Mouse (Mus musculus) G1E (cell line): ENCODE data around the gene Pik3c2a. TPM values are rescaled to one million over a fixed set of nuclear protein-coding genes. Genes with fewer than 3 reads are reported as not detected.

Source experiments
- ATAC-seq: 2 replicates; pipeline ENCODE4 v1.8.0; 2016; ENCODE audit warnings: mild to moderate bottlenecking; ENCODE audit not compliant: insufficient number of reproducible peaks, poor library complexity, low FRiP score, severe bottlenecking; ENCODE audit errors: extremely low read depth
- DNase-seq: peaks from one replicate; pipeline ENCODE4 v3.0.0; 2012; ENCODE audit warnings: low spot score
- H3K27me3 ChIP-seq: 2 replicates; pipeline ENCODE4 v1.6.1; 2012; ENCODE audit warnings: mild to moderate bottlenecking, low read length, inconsistent platforms; ENCODE audit not compliant: insufficient read depth
- H3K36me3 ChIP-seq: replicated peaks from 2 replicates; pipeline ENCODE3; 2012; ENCODE audit warnings: mild to moderate bottlenecking, inconsistent platforms
- H3K4me1 ChIP-seq: 2 replicates; pipeline ENCODE4 v1.6.1; 2012; ENCODE audit warnings: low read depth, low read length, inconsistent platforms, mixed read lengths; ENCODE audit not compliant: insufficient read depth
- H3K4me3 ChIP-seq: 2 replicates; pipeline ENCODE4 v1.5.1; 2012; ENCODE audit warnings: low read depth, mild to moderate bottlenecking, inconsistent platforms, low read length, moderate library complexity, mixed read lengths
- H3K9me3 ChIP-seq: replicated peaks from 2 replicates; pipeline ENCODE4 v1.6.1; 2012; ENCODE audit warnings: inconsistent platforms
- CTCF ChIP-seq: IDR thresholded peaks from 2 replicates; pipeline ENCODE4 v1.5.1; 2012; ENCODE audit warnings: low read depth, low read length, inconsistent platforms, mixed read lengths
- GATA1 ChIP-seq: IDR thresholded peaks from 2 replicates; pipeline ENCODE4 v1.6.1; 2012; ENCODE audit warnings: borderline replicate concordance, low read length, inconsistent platforms, mixed read lengths
- GATA2 ChIP-seq: IDR thresholded peaks from 2 replicates; pipeline ENCODE4 v1.6.1; 2012; ENCODE audit warnings: low read depth, low read length, inconsistent platforms, borderline replicate concordance
- POLR2AphosphoS5 ChIP-seq: IDR thresholded peaks from 2 replicates; pipeline ENCODE4 v1.6.1; 2012; ENCODE audit warnings: low read depth, low read length, inconsistent platforms; ENCODE audit not compliant: insufficient replicate concordance
- TAL1 ChIP-seq: conservative IDR thresholded peaks from 2 replicates; pipeline ENCODE4 v1.6.1; 2012; ENCODE audit warnings: low read depth, low read length, inconsistent platforms, mixed read lengths
- polyA plus RNA-seq: library from polyadenylated mRNA; stranded (reverse); fragments of >175 nt; gene quantifications from 2 replicates; pipeline ENCODE4 v1.2.3, GENCODE M21; 2012
- total RNA-seq, 2 experiments: library from RNA; stranded (forward) in 1 of 2; stranded (reverse) in 1 of 2; fragments of 200-1000 nt in 1 of 2; fragments of >200 nt in 1 of 2; fragmentation: Nextera tagmentation in 1 of 2; gene quantifications; 2 replicates each; pipeline ENCODE4 v1.2.3; 2014 to 2017

Gene Pik3c2a
- total and polyA plus RNA-seq, 3 experiments, result 0.69 to 45.9 (median 19.6) TPM

GRCm38 (mm10) chr7:116444326-116444809 is 1.1 kb upstream of the Pik3c2a start:
- no peak overlapping the region for H3K4me3 ChIP-seq
- TF ChIP-seq TAL1, result no peak
- ATAC-seq, result no peak
- H3K36me3 ChIP-seq, result peaks cover 2% of the 10 kb centered on the region
- DNase-seq, result no peak
- H3K9me3 ChIP-seq, result no peaks in the 10 kb centered on the region
- peaks cover 12% of the 10 kb centered on the region for H3K27me3 ChIP-seq
- H3K4me1 ChIP-seq, result peaks cover 21% of the 10 kb centered on the region

- H3K27me3 ChIP-seq, result peaks cover 12% of the 10 kb centered on the region
- H3K9me3 ChIP-seq, result no peaks in the 10 kb centered on the region
- peak overlapping the region; percentile 87 for H3K4me3 ChIP-seq
- H3K36me3 ChIP-seq, result peaks cover 2% of the 10 kb centered on the region
- DNase-seq (no peak), ATAC-seq (no peak)
- peaks cover 21% of the 10 kb centered on the region for H3K4me1 ChIP-seq
- no peak for TF ChIP-seq CTCF
- no peak for TF ChIP-seq POLR2AphosphoS5
- no peak for TF ChIP-seq TAL1
- TF ChIP-seq GATA2, result no peak
- no peak for TF ChIP-seq GATA1
Measured at GRCm38 (mm10) chr7:116443697-116444325, 562 bp upstream of the Pik3c2a start.

GRCm38 (mm10) chr7:116442226-116442625 is 1.0 kb downstream of the Pik3c2a start:
- no peak for ATAC-seq
- no peak for DNase-seq
- peaks cover 8% of the 10 kb centered on the region for H3K27me3 ChIP-seq
- H3K9me3 ChIP-seq, result no peaks in the 10 kb centered on the region
- H3K4me1 ChIP-seq, result peaks cover 21% of the 10 kb centered on the region
- peaks cover 2% of the 10 kb centered on the region for H3K36me3 ChIP-seq
- TF ChIP-seq GATA1, result no peak
- no peak for TF ChIP-seq TAL1
- TF ChIP-seq POLR2AphosphoS5, result no peak
- no peak for TF ChIP-seq CTCF
- no peak for TF ChIP-seq GATA2
- peak overlapping the region; percentile 87; the same call in 1 of the 2 replicates for H3K4me3 ChIP-seq

GRCm38 (mm10) chr7:116441346-116441745 is 1.9 kb downstream of the Pik3c2a start:
- peaks cover 21% of the 10 kb centered on the region for H3K4me1 ChIP-seq
- peaks cover 8% of the 10 kb centered on the region for H3K27me3 ChIP-seq
- H3K4me3 ChIP-seq, result no peak overlapping the region
- H3K9me3 ChIP-seq, result no peaks in the 10 kb centered on the region
- no peak for TF ChIP-seq POLR2AphosphoS5
- no peak for TF ChIP-seq CTCF
- DNase-seq (no peak), ATAC-seq (no peak)
- H3K36me3 ChIP-seq, result peaks cover 2% of the 10 kb centered on the region

GRCm38 (mm10) chr7:116431661-116432060 is 11.6 kb downstream of the Pik3c2a start:
- Histone ChIP-seq H3K36me3 (no peaks in the 10 kb centered on the region), H3K27me3 (no peaks in the 10 kb centered on the region), H3K4me3 (no peak overlapping the region), H3K9me3 (no peaks in the 10 kb centered on the region), H3K4me1 (0 out of 2 replicates have a peak, but pooled peaks cover 3% of the 10 kb centered on the region)
- DNase-seq (no peak), ATAC-seq (no peak)
- no peak for TF ChIP-seq GATA1

- Histone ChIP-seq H3K4me1 (0 out of 2 replicates have a peak, but pooled peaks cover 3% of the 10 kb centered on the region), H3K27me3 (no peaks in the 10 kb centered on the region), H3K36me3 (no peaks in the 10 kb centered on the region), H3K4me3 (no peak overlapping the region), H3K9me3 (no peaks in the 10 kb centered on the region)
- ATAC-seq (no peak), DNase-seq (no peak)
- TF ChIP-seq CTCF (no peak), POLR2AphosphoS5 (no peak), GATA2 (no peak), TAL1 (no peak), GATA1 (no peak)
Measured at GRCm38 (mm10) chr7:116430926-116431325, 12.3 kb downstream of the Pik3c2a start.

GRCm38 (mm10) chr7:116427206-116427605 is 16.0 kb downstream of the Pik3c2a start:
- Histone ChIP-seq H3K4me1 (0 out of 2 replicates have a peak, but pooled peaks cover 3% of the 10 kb centered on the region), H3K36me3 (peaks cover 1% of the 10 kb centered on the region), H3K4me3 (no peak overlapping the region), H3K27me3 (no peaks in the 10 kb centered on the region), H3K9me3 (no peaks in the 10 kb centered on the region)
- DNase-seq, result no peak
- ATAC-seq, result no peak; the same call in 1 of the 2 replicates
- no peak for TF ChIP-seq POLR2AphosphoS5
- no peak for TF ChIP-seq TAL1
- no peak for TF ChIP-seq GATA2
- TF ChIP-seq GATA1, result no peak
- TF ChIP-seq CTCF, result no peak
